Mouse (Mus musculus) heart, embryonic 15.5 days (tissue): ENCODE measurements around the gene Tgm1. TPM values are rescaled to one million over a fixed set of nuclear protein-coding genes. Genes with fewer than 3 reads are reported as not detected.

Experiments
- ATAC-seq: fragments of 200-750 bp; cut with Nextera tagmentation; replicated peaks from 2 replicates; pipeline ENCODE4 v1.8.0; 2017; ENCODE audit warnings: low read depth, moderate TSS enrichment; ENCODE audit not compliant: insufficient number of reproducible peaks, insufficient read depth, low FRiP score
- H3K27ac ChIP-seq: fragments of 300-500 bp; sonication (generic); 2 replicates; pipeline ENCODE4 v1.5.1; 2015; ENCODE audit warnings: mild to moderate bottlenecking, inconsistent platforms
- H3K27me3 ChIP-seq: fragments of 300-500 bp; sonication (generic); 2 replicates; pipeline ENCODE4 v1.6.1; 2015; ENCODE audit warnings: inconsistent platforms
- H3K36me3 ChIP-seq: fragments of 300-500 bp; sonication (generic); 2 replicates; pipeline ENCODE4 v1.6.1; 2015; ENCODE audit warnings: mild to moderate bottlenecking, inconsistent platforms
- H3K4me1 ChIP-seq: fragments of 300-500 bp; sonication (generic); replicated peaks from 2 replicates; pipeline ENCODE4 v1.6.1; 2015; ENCODE audit warnings: inconsistent platforms
- H3K4me2 ChIP-seq: fragments of 300-500 bp; sonication (generic); 2 replicates; pipeline ENCODE4 v1.6.1; 2015; ENCODE audit warnings: inconsistent platforms, mild to moderate bottlenecking, moderate library complexity
- H3K4me3 ChIP-seq: fragments of 300-500 bp; sonication (generic); 2 replicates; pipeline ENCODE4 v1.5.1; 2015; ENCODE audit warnings: mild to moderate bottlenecking, inconsistent platforms
- H3K9ac ChIP-seq: fragments of 300-500 bp; sonication (generic); 2 replicates; pipeline ENCODE4 v1.6.1; 2015; ENCODE audit warnings: mild to moderate bottlenecking, inconsistent platforms
- H3K9me3 ChIP-seq: fragments of 300-500 bp; sonication (generic); replicated peaks from 2 replicates; pipeline ENCODE4 v1.6.1; 2016; ENCODE audit warnings: inconsistent platforms
- WGBS: fragments of 180-500 bp; shearing (Covaris S2); methylation state at CpG from one replicate; pipeline ENCODE4 v1.1.7; 2015; ENCODE audit warnings: mixed read lengths; 5-methylcytosine and 5-hydroxymethylcytosine counted together
- polyA plus RNA-seq: library from polyadenylated mRNA; unstranded; fragments of >200 nt; fragmentation: Nextera tagmentation; extraction: Ambion mirVana; gene quantifications from 2 replicates; pipeline ENCODE4 v1.2.1, GENCODE M21; 2015

The Tgm1 gene
- polyA plus RNA-seq, 1 experiment from 2014 or later, result 0.20 TPM

DNA sequence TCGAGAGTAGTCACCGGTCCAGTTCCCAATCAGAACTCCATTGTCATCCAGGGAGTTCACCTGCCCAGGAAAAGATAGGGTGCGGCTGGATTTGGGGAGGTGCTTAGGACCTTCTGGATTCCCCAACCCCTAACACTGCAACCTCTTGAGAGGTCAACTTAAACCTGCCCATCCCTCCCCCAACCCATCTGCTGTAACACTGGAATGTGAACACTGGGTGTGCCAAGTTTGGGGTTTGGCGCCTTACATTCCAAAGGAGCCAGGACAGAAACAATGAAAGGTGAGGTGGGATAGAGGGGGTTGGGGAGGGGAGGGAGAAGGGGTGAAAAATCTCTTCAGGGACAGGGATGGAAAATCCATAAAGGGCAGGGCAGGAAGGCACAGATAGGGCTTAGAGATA is 4.2 kb downstream of the Tgm1 start:
- no peaks in the 10 kb centered on the region for H3K36me3 ChIP-seq
- peaks cover 11% of the 10 kb centered on the region for H3K4me1 ChIP-seq
- no peak for ATAC-seq
- H3K9ac ChIP-seq, result no peak overlapping the region
- H3K4me3 ChIP-seq, result no peak overlapping the region
- 80% methylated on average over 4 of the region's 4 CpGs for WGBS
- no peak overlapping the region for H3K27ac ChIP-seq
- peaks cover 22% of the 10 kb centered on the region for H3K27me3 ChIP-seq
- H3K4me2 ChIP-seq, result no peak overlapping the region
- H3K9me3 ChIP-seq, result no peaks in the 10 kb centered on the region

- Histone ChIP-seq H3K9ac (no peak overlapping the region), H3K4me2 (no peak overlapping the region), H3K27ac (no peak overlapping the region), H3K4me3 (no peak overlapping the region), H3K27me3 (peaks cover 13% of the 10 kb centered on the region), H3K9me3 (no peaks in the 10 kb centered on the region), H3K4me1 (no peaks in the 10 kb centered on the region), H3K36me3 (no peaks in the 10 kb centered on the region)
- no peak for ATAC-seq
- 58% methylated on average over 5 of the region's 5 CpGs for WGBS
These were observed 6.3 kb downstream of the Tgm1 start for GRCm38 (mm10) chr14:55707397-55707796.

GRCm38 (mm10) chr14:55706051-55706600 is 7.6 kb downstream of the Tgm1 start:
- H3K9me3 ChIP-seq, result no peaks in the 10 kb centered on the region
- no peak for ATAC-seq
- no peaks in the 10 kb centered on the region for H3K36me3 ChIP-seq
- 74% methylated on average over 8 of the region's 8 CpGs for WGBS
- H3K4me2 ChIP-seq, result no peak overlapping the region
- peaks cover 2% of the 10 kb centered on the region; the same call in 1 of the 2 replicates for H3K27me3 ChIP-seq
- H3K4me3 ChIP-seq, result no peak overlapping the region
- H3K4me1 ChIP-seq, result no peaks in the 10 kb centered on the region
- no peak overlapping the region for H3K9ac ChIP-seq
- H3K27ac ChIP-seq, result no peak overlapping the region

DNA sequence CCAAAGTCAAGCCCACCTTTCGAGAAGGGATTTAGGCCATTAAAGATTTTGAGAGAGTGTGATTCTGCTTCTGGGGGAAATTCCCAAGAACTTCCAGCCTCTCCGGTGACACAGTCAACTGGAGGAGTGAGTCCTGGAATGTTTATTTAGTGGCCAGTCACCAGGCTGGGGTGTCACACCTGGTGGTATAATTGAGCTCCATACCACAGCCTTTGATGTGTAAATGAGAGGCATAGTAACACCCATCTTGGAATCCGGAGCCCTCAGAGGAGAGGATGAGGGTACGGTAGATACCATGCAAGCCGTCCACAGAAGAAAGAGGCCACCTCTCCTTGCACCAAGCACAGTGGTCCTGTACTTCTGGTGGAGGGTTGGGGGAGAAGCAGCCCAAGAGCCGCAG is 11.0 kb downstream of the Tgm1 start:
- Histone ChIP-seq H3K36me3 (no peaks in the 10 kb centered on the region), H3K4me3 (no peak overlapping the region), H3K27me3 (peaks cover 2% of the 10 kb centered on the region; the same call in 1 of the 2 replicates), H3K9ac (no peak overlapping the region), H3K27ac (no peak overlapping the region), H3K4me2 (no peak overlapping the region), H3K4me1 (no peaks in the 10 kb centered on the region), H3K9me3 (no peaks in the 10 kb centered on the region)
- 57% methylated on average over 6 of the region's 6 CpGs for WGBS
- no peak for ATAC-seq

DNA sequence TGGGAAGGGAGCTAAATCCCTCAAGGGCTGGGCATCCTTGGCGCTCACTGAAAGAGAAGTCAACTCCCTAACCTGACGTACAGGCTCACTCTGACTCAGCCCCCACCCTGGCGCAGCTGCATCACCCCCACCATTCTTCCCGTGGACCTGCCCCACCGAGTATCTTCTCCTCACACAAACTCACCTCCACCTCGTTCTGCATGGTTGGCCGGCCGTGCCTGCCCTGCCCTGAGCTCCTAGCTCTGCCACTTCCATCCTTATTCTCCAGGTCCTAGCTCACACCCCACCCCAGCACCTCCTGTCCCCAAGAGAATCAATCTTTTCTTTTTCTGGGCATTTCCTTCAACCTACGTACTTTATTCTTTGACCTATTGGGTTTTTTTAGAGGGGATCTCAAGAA is 12.6 kb downstream of the Tgm1 start:
- no peaks in the 10 kb centered on the region for H3K4me1 ChIP-seq
- WGBS, result 67% methylated on average over 9 of the region's 9 CpGs
- H3K4me3 ChIP-seq, result no peak overlapping the region
- H3K27me3 ChIP-seq, result peaks cover 2% of the 10 kb centered on the region; the same call in 1 of the 2 replicates
- H3K9ac ChIP-seq, result no peak overlapping the region
- H3K36me3 ChIP-seq, result no peaks in the 10 kb centered on the region
- H3K27ac ChIP-seq, result no peak overlapping the region
- H3K9me3 ChIP-seq, result no peaks in the 10 kb centered on the region
- no peak overlapping the region for H3K4me2 ChIP-seq
- no peak for ATAC-seq

GRCm38 (mm10) chr14:55697226-55697625 is 16.5 kb downstream of the Tgm1 start:
- Histone ChIP-seq H3K9me3 (no peaks in the 10 kb centered on the region), H3K27me3 (no peaks in the 10 kb centered on the region), H3K4me2 (no peak overlapping the region), H3K36me3 (no peaks in the 10 kb centered on the region), H3K4me3 (no peak overlapping the region), H3K9ac (no peak overlapping the region), H3K4me1 (no peaks in the 10 kb centered on the region), H3K27ac (no peak overlapping the region)
- WGBS, result 66% methylated on average over 4 of the region's 4 CpGs
- ATAC-seq, result no peak

DNA sequence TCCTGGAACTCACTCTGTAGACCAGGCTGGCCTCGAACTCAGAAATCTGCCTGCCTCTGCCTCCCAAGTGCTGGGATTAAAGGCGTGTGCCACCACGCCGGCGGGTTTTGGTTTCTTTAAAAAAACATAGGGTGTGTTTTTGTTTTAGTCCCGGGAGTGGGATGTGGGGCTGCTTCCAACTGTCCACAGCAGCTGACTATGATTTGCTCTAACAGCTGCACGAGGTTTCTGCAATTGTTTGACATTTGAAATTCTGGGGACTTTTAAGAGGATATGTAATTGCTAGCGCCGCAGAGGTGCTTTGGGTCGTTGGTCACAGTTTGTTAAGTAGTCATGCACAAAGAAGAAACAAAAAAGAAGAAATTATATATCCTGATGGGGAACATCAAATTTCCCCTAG is 24.3 kb downstream of the Tgm1 start:
- no peaks in the 10 kb centered on the region for H3K9me3 ChIP-seq
- 69% methylated on average over 10 of the region's 10 CpGs for WGBS
- H3K36me3 ChIP-seq, result no peaks in the 10 kb centered on the region
- H3K9ac ChIP-seq, result no peak overlapping the region
- no peak overlapping the region for H3K4me3 ChIP-seq
- H3K4me2 ChIP-seq, result no peak overlapping the region
- H3K27ac ChIP-seq, result no peak overlapping the region
- no peak for ATAC-seq
- peaks cover 4% of the 10 kb centered on the region; the same call in 1 of the 2 replicates for H3K27me3 ChIP-seq
- H3K4me1 ChIP-seq, result no peaks in the 10 kb centered on the region

DNA sequence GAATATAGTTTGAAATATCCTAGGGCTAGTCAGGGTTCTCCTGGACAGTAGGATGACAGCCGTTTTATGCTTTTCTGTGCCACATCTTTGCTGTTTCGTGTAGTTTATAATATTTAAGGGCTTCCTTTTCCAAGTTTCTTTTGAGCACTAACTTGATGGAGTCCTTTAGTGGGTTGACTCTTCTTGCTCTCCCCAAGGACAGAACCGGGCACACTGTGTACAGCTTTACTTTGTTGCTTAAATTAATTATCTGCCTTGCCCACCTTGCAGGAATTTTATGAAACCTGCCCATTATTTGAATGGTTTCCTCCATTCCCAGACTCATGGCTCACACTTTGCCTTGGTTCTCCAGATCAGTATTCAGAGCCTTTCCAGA is 31.6 kb downstream of the Tgm1 start:
- Histone ChIP-seq H3K4me1 (peaks cover 8% of the 10 kb centered on the region), H3K36me3 (peaks cover 32% of the 10 kb centered on the region), H3K9me3 (no peaks in the 10 kb centered on the region), H3K9ac (peak overlapping the region; percentile 87), H3K4me2 (peak overlapping the region; percentile 78), H3K4me3 (peak overlapping the region; percentile 82), H3K27ac (peak overlapping the region; percentile 87), H3K27me3 (peaks cover 4% of the 10 kb centered on the region; the same call in 1 of the 2 replicates)
- WGBS, result 9% methylated on average over 3 of the region's 3 CpGs
- no peak for ATAC-seq

DNA sequence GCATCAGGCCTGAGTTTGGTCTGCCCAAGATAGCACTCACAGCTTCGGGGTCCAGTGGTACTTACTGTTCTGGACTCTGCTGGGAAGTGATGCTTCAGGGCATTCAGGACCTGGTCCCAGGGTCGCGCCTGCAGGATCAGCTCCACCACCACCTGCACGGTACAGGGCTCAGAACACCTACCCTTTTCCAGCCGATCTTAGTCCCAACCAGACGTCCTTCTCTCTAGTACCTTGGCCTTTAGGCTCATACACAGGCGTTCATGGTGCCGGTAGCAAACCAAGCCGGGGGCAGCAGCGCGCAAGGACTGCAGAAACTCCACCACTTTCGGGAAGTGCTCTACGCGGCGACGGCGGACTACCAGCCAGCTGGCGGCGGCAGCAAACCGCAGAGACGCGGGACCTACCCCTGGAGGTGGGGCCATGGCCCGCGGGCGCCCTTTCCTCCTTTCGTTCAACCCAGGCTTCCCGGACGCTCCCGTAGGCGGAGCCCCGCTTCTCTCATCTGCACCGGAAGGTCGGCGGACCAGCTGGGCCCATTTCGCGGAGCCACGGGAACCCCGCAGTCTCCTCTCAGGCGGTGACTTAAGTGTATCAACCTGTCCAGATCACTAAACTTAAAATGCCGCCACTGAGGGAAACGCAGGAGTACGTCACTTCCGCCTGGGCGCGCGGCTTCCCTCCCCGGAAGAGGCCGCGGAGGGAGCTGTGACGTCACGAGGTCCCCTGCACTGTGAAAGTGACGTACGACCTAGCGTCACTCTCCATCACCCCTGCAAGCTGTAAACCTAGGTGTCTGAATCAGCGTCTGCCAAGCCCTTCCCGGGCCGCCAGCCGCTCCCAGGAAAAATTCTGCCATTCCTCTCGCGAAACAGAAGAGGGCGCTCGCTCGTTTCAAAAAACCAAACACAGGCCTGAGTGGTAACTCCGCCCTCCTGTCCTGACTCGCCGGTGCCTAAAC is 32.3 kb downstream of the Tgm1 start, which contains the start of gene Tinf2:
Gene Tinf2 (minus strand): TSS at position 661 of the 958 bp plus-strand sequence.
- H3K27me3 ChIP-seq, result no peaks in the 10 kb centered on the region
- H3K4me2 ChIP-seq, result peak within 1 kb of the TSS; percentile 78
- H3K4me3 ChIP-seq, result peak within 1 kb of the TSS; percentile 82
- peaks cover 8% of the 10 kb centered on the region for H3K4me1 ChIP-seq
- ATAC-seq, result peak; percentile 96
- under 1% methylated on average over 66 of the region's 66 CpGs for WGBS
- H3K36me3 ChIP-seq, result peaks cover 37% of the 10 kb centered on the region
- peak within 1 kb of the TSS; percentile 87 for H3K27ac ChIP-seq
- no peaks in the 10 kb centered on the region for H3K9me3 ChIP-seq
- H3K9ac ChIP-seq, result peak within 1 kb of the TSS; percentile 87

- Histone ChIP-seq H3K9ac (no peak overlapping the region), H3K9me3 (no peaks in the 10 kb centered on the region), H3K27ac (no peak overlapping the region), H3K4me2 (no peak overlapping the region), H3K36me3 (peaks cover 51% of the 10 kb centered on the region), H3K27me3 (no peaks in the 10 kb centered on the region), H3K4me1 (peaks cover 11% of the 10 kb centered on the region), H3K4me3 (no peak overlapping the region)
- WGBS, result 89% methylated on average over 4 of the region's 4 CpGs
- ATAC-seq, result no peak
These were observed 36.1 kb downstream of the Tgm1 start for GRCm38 (mm10) chr14:55677615-55678014.

- Histone ChIP-seq H3K27ac (peak overlapping the region; percentile 83; the same call in 1 of the 2 replicates), H3K27me3 (no peaks in the 10 kb centered on the region), H3K4me1 (peaks cover 18% of the 10 kb centered on the region), H3K36me3 (peaks cover 28% of the 10 kb centered on the region), H3K9ac (peak overlapping the region; percentile 48; the same call in 1 of the 2 replicates), H3K9me3 (no peaks in the 10 kb centered on the region), H3K4me3 (peak overlapping the region; percentile 74), H3K4me2 (peak overlapping the region; percentile 77)
- no peak for ATAC-seq
- WGBS, result 75% methylated on average over 7 of the region's 7 CpGs
These were observed 41.0 kb downstream of the Tgm1 start for GRCm38 (mm10) chr14:55672741-55673060.
